Mouse (Mus musculus): ENCODE measurements around the gene Arpp21. TPM values are rescaled to one million over a fixed set of nuclear protein-coding genes. Genes with fewer than 3 reads are reported as not detected.

The Arpp21 gene
- polyA plus RNA-seq, 1 experiment from 2014 or later: not detected

- CTCF ChIA-PET: interaction anchor here (1.2 kb wide), 1 partner anchor 17 kb away, joined by 3 read pairs; no protein-coding TSS in a partner anchor
- ATAC-seq: no peak
- DNase-seq (ENCODE audit: low read depth, low spot score): no peak
- TF ChIP-seq CTCF (IDR thresholded peaks at IDR 0.05): no peak
- in situ Hi-C loops (cut with MboI; ENCODE audit: low pct_unique_long_range_greater_than_20kb): no loop called here
- H3K27me3 ChIP-seq: peaks cover 36% of the 10 kb centered on the region
- POLR2A ChIA-PET: no interaction called here
Measured at GRCm38 (mm10) chr9:112230716-112231361, 4.9 kb downstream of the Arpp21 start.

GRCm38 (mm10) chr9:112228470-112228869, 7.3 kb downstream of the Arpp21 start:
- CTCF ChIA-PET: no interaction called here
- in situ Hi-C loops (cut with MboI; ENCODE audit: low pct_unique_long_range_greater_than_20kb): no loop called here
- TF ChIP-seq CTCF (IDR thresholded peaks at IDR 0.05): no peak
- ATAC-seq (no peak), DNase-seq (ENCODE audit: low read depth, low spot score) (no peak)
- peaks cover 20% of the 10 kb centered on the region for H3K27me3 ChIP-seq
- POLR2A ChIA-PET: no interaction called here

- peaks cover 16% of the 10 kb centered on the region for H3K27me3 ChIP-seq
- POLR2A ChIA-PET: no interaction called here
- ATAC-seq (no peak), DNase-seq (ENCODE audit: low read depth, low spot score) (no peak)
- CTCF ChIA-PET: no interaction called here
- in situ Hi-C loops (cut with MboI; ENCODE audit: low pct_unique_long_range_greater_than_20kb): no loop called here
- no peak for TF ChIP-seq CTCF (IDR thresholded peaks at IDR 0.05)
Measured at GRCm38 (mm10) chr9:112227174-112227573, 8.6 kb downstream of the Arpp21 start.

- TF ChIP-seq CTCF (IDR thresholded peaks at IDR 0.05): no peak
- ATAC-seq: no peak
- in situ Hi-C loops (cut with MboI; ENCODE audit: low pct_unique_long_range_greater_than_20kb): no loop called here
- no peak for DNase-seq (ENCODE audit: low read depth, low spot score)
- H3K27me3 ChIP-seq: peaks cover 16% of the 10 kb centered on the region
- CTCF ChIA-PET: no interaction called here
- POLR2A ChIA-PET: no interaction called here
Measured at GRCm38 (mm10) chr9:112226511-112226910, 9.2 kb downstream of the Arpp21 start.

GRCm38 (mm10) chr9:112225046-112225445, 10.7 kb downstream of the Arpp21 start:
- no peak for DNase-seq (ENCODE audit: low read depth, low spot score)
- ATAC-seq: no peak
- peaks cover 11% of the 10 kb centered on the region for H3K27me3 ChIP-seq
- in situ Hi-C loops (cut with MboI; ENCODE audit: low pct_unique_long_range_greater_than_20kb): no loop called here
- no peak for TF ChIP-seq CTCF (IDR thresholded peaks at IDR 0.05)
- ChIA-PET CTCF (no interaction called here), POLR2A (no interaction called here)

- POLR2A ChIA-PET: no interaction called here
- in situ Hi-C loops (cut with MboI; ENCODE audit: low pct_unique_long_range_greater_than_20kb): no loop called here
- CTCF ChIA-PET: no interaction called here
- DNase-seq (ENCODE audit: low read depth, low spot score) (no peak), ATAC-seq (no peak)
- no peaks in the 10 kb centered on the region for H3K27me3 ChIP-seq
- TF ChIP-seq CTCF (IDR thresholded peaks at IDR 0.05): no peak
Measured at GRCm38 (mm10) chr9:112219372-112219771, 16.4 kb downstream of the Arpp21 start.

GRCm38 (mm10) chr9:112218237-112218636, 17.5 kb downstream of the Arpp21 start:
- DNase-seq (ENCODE audit: low read depth, low spot score): no peak
- in situ Hi-C loops (cut with MboI; ENCODE audit: low pct_unique_long_range_greater_than_20kb): no loop called here
- CTCF ChIA-PET: no interaction called here
- POLR2A ChIA-PET: no interaction called here
- no peak for TF ChIP-seq CTCF (IDR thresholded peaks at IDR 0.05)
- no peak for ATAC-seq
- H3K27me3 ChIP-seq: no peaks in the 10 kb centered on the region

GRCm38 (mm10) chr9:112217161-112217560, 18.6 kb downstream of the Arpp21 start:
- ATAC-seq (no peak), DNase-seq (ENCODE audit: low read depth, low spot score) (no peak)
- no peaks in the 10 kb centered on the region for H3K27me3 ChIP-seq
- ChIA-PET CTCF (no interaction called here), POLR2A (no interaction called here)
- TF ChIP-seq CTCF (IDR thresholded peaks at IDR 0.05): no peak
- in situ Hi-C loops (cut with MboI; ENCODE audit: low pct_unique_long_range_greater_than_20kb): no loop called here

GRCm38 (mm10) chr9:112215030-112215806, 20.5 kb downstream of the Arpp21 start:
- no peak for TF ChIP-seq CTCF (IDR thresholded peaks at IDR 0.05)
- DNase-seq (ENCODE audit: low read depth, low spot score) (no peak), ATAC-seq (no peak)
- ChIA-PET POLR2A (no interaction called here), CTCF (no interaction called here)
- H3K27me3 ChIP-seq: peaks cover 4% of the 10 kb centered on the region
- in situ Hi-C loops (cut with MboI; ENCODE audit: low pct_unique_long_range_greater_than_20kb): no loop called here

GRCm38 (mm10) chr9:112213411-112214255, 22.1 kb downstream of the Arpp21 start:
- ATAC-seq (no peak), DNase-seq (ENCODE audit: low read depth, low spot score) (no peak)
- TF ChIP-seq CTCF (IDR thresholded peaks at IDR 0.05): no peak
- ChIA-PET POLR2A (no interaction called here), CTCF (no interaction called here)
- in situ Hi-C loops (cut with MboI; ENCODE audit: low pct_unique_long_range_greater_than_20kb): no loop called here
- peaks cover 4% of the 10 kb centered on the region for H3K27me3 ChIP-seq

- in situ Hi-C loops (cut with MboI; ENCODE audit: low pct_unique_long_range_greater_than_20kb): no loop called here
Measured at GRCm38 (mm10) chr9:112209803-112210202, 25.9 kb downstream of the Arpp21 start.

More at GRCm38 (mm10) chr9:112209803-112210202, 25.9 kb downstream of the Arpp21 start:
- ChIA-PET POLR2A (interaction anchor here (0.5 kb wide), 1 partner anchor 450 kb away, joined by 3 read pairs; no protein-coding TSS in a partner anchor), CTCF (no interaction called here)
- H3K27me3 ChIP-seq: peaks cover 4% of the 10 kb centered on the region
- ATAC-seq: no peak
- no peak for TF ChIP-seq CTCF (IDR thresholded peaks at IDR 0.05)
- no peak for DNase-seq (ENCODE audit: low read depth, low spot score)

All from Patski (cell line).